Mouse (Mus musculus) MEL (cell line): ENCODE data around the gene Agpat4.

Experiments
- CHD1 ChIP-seq: IDR thresholded peaks from 2 replicates; pipeline ENCODE4 v1.6.1; 2012; ENCODE audit warnings: low read depth, mild to moderate bottlenecking, inconsistent platforms, low read length, improper control_type of control experiment
- CTCF ChIP-seq, 3 experiments: IDR thresholded peaks in 2 of 3; conservative IDR thresholded peaks in 1 of 3; 2 replicates each; pipeline ENCODE4 v1.5.1; 2011 to 2012; ENCODE audit warnings: low read length in 3 of 3, low read depth in 2 of 3, mild to moderate bottlenecking in 2 of 3, improper control_type of control experiment in 1 of 3, inconsistent platforms in 1 of 3, mixed read lengths in 1 of 3, moderate library complexity in 1 of 3; ENCODE audit not compliant: control insufficient read depth in 1 of 3, insufficient read depth in 1 of 3, poor library complexity in 1 of 3, severe bottlenecking in 1 of 3
- UBTF ChIP-seq: IDR thresholded peaks from 2 replicates; pipeline ENCODE4 v1.6.1; 2012; ENCODE audit warnings: low read depth, mild to moderate bottlenecking, inconsistent platforms, low read length, improper control_type of control experiment, moderate library complexity, borderline replicate concordance; ENCODE audit not compliant: insufficient read depth

DNA sequence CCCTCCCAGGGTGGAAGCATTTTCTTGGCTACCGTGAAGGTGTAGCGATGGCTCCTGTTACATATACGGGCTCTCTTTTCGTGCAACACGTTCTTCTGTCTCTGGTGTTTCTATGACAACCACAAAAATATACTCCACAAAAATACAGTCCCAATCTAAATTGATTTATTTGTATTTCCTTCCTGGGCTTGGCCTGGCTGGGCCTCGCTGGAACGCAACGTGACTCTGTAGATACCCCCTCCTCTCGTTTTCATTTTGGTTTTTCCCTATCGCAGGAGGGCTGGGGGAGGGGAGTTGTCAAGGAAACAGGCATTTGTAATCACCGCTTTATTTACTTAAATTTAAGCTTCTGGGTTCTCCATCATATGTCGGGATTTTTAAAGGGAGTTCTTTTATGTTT lies 1.2 kb downstream of the Agpat4 start:
- TF ChIP-seq CTCF (IDR thresholded peaks at IDR 0.05 in 2 of 3, conservative IDR thresholded peaks at IDR 0.05 in 1 of 3; ENCODE audit: control insufficient read depth in 1 of 3, insufficient read depth in 1 of 3, low read depth in 2 of 3, low read length in 3 of 3, poor library complexity in 1 of 3, severe bottlenecking in 1 of 3) (no peak), CHD1 (no peak), UBTF (no peak)
